Mouse (Mus musculus): ENCODE data around the gene 2200002D01Rik. TPM values are rescaled to one million over a fixed set of nuclear protein-coding genes. Genes with fewer than 3 reads are reported as not detected.
A peak's percentile ranks its signal among the peaks of the same experiment; 100 is the strongest.
"Not testable (repeated sequence)": the region's sequence is repeated elsewhere in the genome, so short reads cannot be mapped to it uniquely, and the experiment has no call there.

The 2200002D01Rik gene
- polyA plus RNA-seq, 1 experiment from 2014 or later = 836 TPM

- peak overlapping the region; percentile 62 for H3K4me2 ChIP-seq (replicated peaks; ENCODE audit: low read depth)
- TF ChIP-seq CTCF (IDR thresholded peaks at IDR 0.05; ENCODE audit: low read depth) = no peak
- no peaks in the 10 kb centered on the region for H3K27me3 ChIP-seq (replicated peaks; ENCODE audit: control insufficient read depth, insufficient read depth, low read length)
- 26% methylated on average over 26 of the region's 26 CpGs for WGBS
- peaks cover 8% of the 10 kb centered on the region; the same call in 1 of the 2 replicates for H3K9me3 ChIP-seq (ENCODE audit: control insufficient read depth)
- no peaks in the 10 kb centered on the region for H3K36me3 ChIP-seq (ENCODE audit: control insufficient read depth, insufficient read depth)
- H3K9ac ChIP-seq (ENCODE audit: low read depth, low read length) = no peak overlapping the region
- no peaks in the 10 kb centered on the region for H3K4me1 ChIP-seq (replicated peaks; ENCODE audit: control insufficient read depth, insufficient read depth, low read length)
- H3K27ac ChIP-seq (ENCODE audit: low read depth, low read length) = peak overlapping the region; percentile 62; the same call in 1 of the 2 replicates
- H3K4me3 ChIP-seq (ENCODE audit: low read depth, low read length) = peak overlapping the region; percentile 38; the same call in 1 of the 2 replicates
- ATAC-seq = no peak
Measured at GRCm38 (mm10) chr7:29212199-29212765, 36.0 kb downstream of the 2200002D01Rik start.

- Histone ChIP-seq H3K4me1 (replicated peaks; ENCODE audit: control insufficient read depth, insufficient read depth, low read length) (no peaks in the 10 kb centered on the region), H3K36me3 (ENCODE audit: control insufficient read depth, insufficient read depth) (no peaks in the 10 kb centered on the region), H3K9ac (ENCODE audit: low read depth, low read length) (no peak overlapping the region), H3K27me3 (replicated peaks; ENCODE audit: control insufficient read depth, insufficient read depth, low read length) (no peaks in the 10 kb centered on the region), H3K9me3 (ENCODE audit: control insufficient read depth) (peaks cover 8% of the 10 kb centered on the region; the same call in 1 of the 2 replicates), H3K4me3 (ENCODE audit: low read depth, low read length) (peak overlapping the region; percentile 38), H3K27ac (ENCODE audit: low read depth, low read length) (peak overlapping the region; percentile 62), H3K4me2 (replicated peaks; ENCODE audit: low read depth) (peak overlapping the region; percentile 62)
- no peak for TF ChIP-seq CTCF (IDR thresholded peaks at IDR 0.05; ENCODE audit: low read depth)
- WGBS = 7% methylated on average over 34 of the region's 34 CpGs
- ATAC-seq = peak; percentile 92
Measured at GRCm38 (mm10) chr7:29211415-29212198, 36.7 kb downstream of the 2200002D01Rik start.

GRCm38 (mm10) chr7:29211013-29211412 is 37.3 kb downstream of the 2200002D01Rik start:
- not testable (repeated sequence) for H3K9ac ChIP-seq (ENCODE audit: low read depth, low read length); H3K4me1 ChIP-seq (replicated peaks; ENCODE audit: control insufficient read depth, insufficient read depth, low read length); H3K36me3 ChIP-seq (ENCODE audit: control insufficient read depth, insufficient read depth); H3K27me3 ChIP-seq (replicated peaks; ENCODE audit: control insufficient read depth, insufficient read depth, low read length); H3K9me3 ChIP-seq (ENCODE audit: control insufficient read depth)
- Histone ChIP-seq H3K27ac (ENCODE audit: low read depth, low read length) (peak overlapping the region; percentile 62; the same call in 1 of the 2 replicates), H3K4me2 (replicated peaks; ENCODE audit: low read depth) (peak overlapping the region; percentile 62), H3K4me3 (ENCODE audit: low read depth, low read length) (peak overlapping the region; percentile 38)
- 26% methylated on average over 15 of the region's 15 CpGs for WGBS
- ATAC-seq = peak; percentile 69

- no peak for ATAC-seq
- no peaks in the 10 kb centered on the region for H3K9me3 ChIP-seq (ENCODE audit: control insufficient read depth)
- H3K27me3 ChIP-seq (replicated peaks; ENCODE audit: control insufficient read depth, insufficient read depth, low read length) = no peaks in the 10 kb centered on the region
- 74% methylated on average over 6 of the region's 6 CpGs for WGBS
- TF ChIP-seq CTCF (IDR thresholded peaks at IDR 0.05; ENCODE audit: low read depth) = no peak
- no peak overlapping the region for H3K4me2 ChIP-seq (replicated peaks; ENCODE audit: low read depth)
- no peaks in the 10 kb centered on the region for H3K4me1 ChIP-seq (replicated peaks; ENCODE audit: control insufficient read depth, insufficient read depth, low read length)
- H3K36me3 ChIP-seq (ENCODE audit: control insufficient read depth, insufficient read depth) = no peaks in the 10 kb centered on the region
- no peak overlapping the region for H3K9ac ChIP-seq (ENCODE audit: low read depth, low read length)
- no peak overlapping the region for H3K27ac ChIP-seq (ENCODE audit: low read depth, low read length)
- H3K4me3 ChIP-seq (ENCODE audit: low read depth, low read length) = no peak overlapping the region
Measured at GRCm38 (mm10) chr7:29202577-29202976, 45.7 kb downstream of the 2200002D01Rik start.

Other genes starting within 250 kb of the 2200002D01Rik start
- 0.43 and 0.63 TPM in 2 replicates for gene Ryr1, start 123.3 kb downstream of the 2200002D01Rik start, polyA plus RNA-seq (2015; fragmentation: Nextera tagmentation; extraction: Ambion mirVana)
- 0.21 and 0.29 TPM in 2 replicates for gene Rasgrp4, start 113.6 kb downstream of the 2200002D01Rik start, polyA plus RNA-seq (2015; fragmentation: Nextera tagmentation; extraction: Ambion mirVana)
- gene Fam98c, start 92.2 kb downstream of the 2200002D01Rik start, polyA plus RNA-seq (2015; fragmentation: Nextera tagmentation; extraction: Ambion mirVana) = 75.9 and 83.4 TPM in 2 replicates
- 0.27 and 0.34 TPM in 2 replicates for gene Ggn, start 78.3 kb downstream of the 2200002D01Rik start, polyA plus RNA-seq (2015; fragmentation: Nextera tagmentation; extraction: Ambion mirVana)
- gene Spred3, start 78.1 kb downstream of the 2200002D01Rik start, polyA plus RNA-seq (2015; fragmentation: Nextera tagmentation; extraction: Ambion mirVana) = 0.52 and 0.93 TPM in 2 replicates
- gene Psmd8, start 67.8 kb downstream of the 2200002D01Rik start, polyA plus RNA-seq (2015; fragmentation: Nextera tagmentation; extraction: Ambion mirVana) = 205 and 209 TPM in 2 replicates
- 0.21 and 0.22 TPM in 2 replicates for gene Catsperg1, start 34.4 kb downstream of the 2200002D01Rik start, polyA plus RNA-seq (2015; fragmentation: Nextera tagmentation; extraction: Ambion mirVana)
- 1.5 and 1.8 TPM in 2 replicates for gene Kcnk6, start 16.0 kb downstream of the 2200002D01Rik start, polyA plus RNA-seq (2015; fragmentation: Nextera tagmentation; extraction: Ambion mirVana)
- 40.6 and 41.7 TPM in 2 replicates for gene Yif1b, start 10.1 kb downstream of the 2200002D01Rik start, polyA plus RNA-seq (2015; fragmentation: Nextera tagmentation; extraction: Ambion mirVana)
- 685 and 722 TPM in 2 replicates for gene Spint2, start 33.4 kb upstream of the 2200002D01Rik start, polyA plus RNA-seq (2015; fragmentation: Nextera tagmentation; extraction: Ambion mirVana)
- gene Ppp1r14a, start 40.8 kb upstream of the 2200002D01Rik start, polyA plus RNA-seq (2015; fragmentation: Nextera tagmentation; extraction: Ambion mirVana) = 35.2 and 37.0 TPM in 2 replicates
- gene Dpf1, start 55.5 kb upstream of the 2200002D01Rik start, polyA plus RNA-seq (2015; fragmentation: Nextera tagmentation; extraction: Ambion mirVana) = 1.7 TPM in 2 replicates